Mouse (Mus musculus) left cerebral cortex, adult 11 months (tissue): ENCODE measurements around the gene Il27ra.
"Not testable (repeated sequence)": the region's sequence is repeated elsewhere in the genome, so short reads cannot be mapped to it uniquely, and the experiment has no call there.

Experiments
- DNase-seq: peaks from one replicate; pipeline ENCODE4 v3.0.0; 2022; ENCODE audit warnings: low spot score

Gene Il27ra

GRCm38 (mm10) chr8:84019738-84020137, 22.7 kb downstream of the Il27ra start:
- no peak for DNase-seq

- no peak for DNase-seq
Observed at GRCm38 (mm10) chr8:84015833-84016232, 26.6 kb downstream of the Il27ra start.

- DNase-seq, result no peak
Observed at GRCm38 (mm10) chr8:84012499-84013165, 29.8 kb downstream of the Il27ra start.

- DNase-seq, result no peak
Observed at GRCm38 (mm10) chr8:84011705-84012498, 30.5 kb downstream of the Il27ra start, which contains the start of gene 2210011C24Rik. 2210011C24Rik (minus strand) TSS chr8:84012171.

- DNase-seq, result no peak
Observed at GRCm38 (mm10) chr8:84010625-84011611, 31.5 kb downstream of the Il27ra start.

- DNase-seq, result peak; percentile 71
Observed at GRCm38 (mm10) chr8:84009876-84010275, 32.5 kb downstream of the Il27ra start.

- no peak for DNase-seq
Observed at GRCm38 (mm10) chr8:84008362-84008761, 34.0 kb downstream of the Il27ra start.

GRCm38 (mm10) chr8:84005502-84005901, 36.9 kb downstream of the Il27ra start:
- not testable (repeated sequence) for DNase-seq

GRCm38 (mm10) chr8:84004533-84005201, 37.7 kb downstream of the Il27ra start:
- DNase-seq, result peak; percentile 87

- no peak for DNase-seq
Observed at GRCm38 (mm10) chr8:84003612-84004246, 38.7 kb downstream of the Il27ra start.

GRCm38 (mm10) chr8:84002957-84003611, 39.3 kb downstream of the Il27ra start:
- no peak for DNase-seq

GRCm38 (mm10) chr8:84001281-84002000, 40.9 kb downstream of the Il27ra start, which contains the start of gene 1700067K01Rik:
1700067K01Rik (plus strand) TSS chr8:84001502.
- DNase-seq, result no peak

- no peak for DNase-seq
Observed at GRCm38 (mm10) chr8:83999825-84000224, 42.6 kb downstream of the Il27ra start.

GRCm38 (mm10) chr8:83999057-83999705, 43.2 kb downstream of the Il27ra start:
- DNase-seq, result no peak

GRCm38 (mm10) chr8:83998231-83999056, 43.9 kb downstream of the Il27ra start:
- no peak for DNase-seq

- DNase-seq, result no peak
Observed at GRCm38 (mm10) chr8:83997511-83998141, 44.8 kb downstream of the Il27ra start, which contains the start of gene Samd1. Samd1 (plus strand) TSS chr8:83997672.
